Mouse (Mus musculus): Measurements from ENCODE around the gene Isg15.

- TF ChIP-seq CTCF (conservative IDR thresholded peaks at IDR 0.05; ENCODE audit: low read length), result no peak
- no peak for TF ChIP-seq NANOG (IDR thresholded peaks at IDR 0.05; ENCODE audit: borderline replicate concordance, low read length)
- TF ChIP-seq POU5F1 (IDR thresholded peaks at IDR 0.05; ENCODE audit: borderline replicate concordance, low read length), result no peak
These were observed 35.4 kb upstream of the Isg15 start, which contains the start of gene Noc2l for GRCm38 (mm10) chr4:156235808-156236533.

Data from E14TG2a.4 (cell line).